Mouse (Mus musculus): ENCODE measurements at regions not wholly inside any gene's neighbourhood (a gene's known extent, or its start where the extent isn't known, plus 50 kb on each side); places are given as distances from the start of the nearest gene placed in this dataset.

- TF ChIP-seq GATA4 (IDR thresholded peaks at IDR 0.05; ENCODE audit: insufficient replicate concordance, low read length), result no peak
These were observed 198.5 kb downstream of the Dusp6 start for GRCm38 (mm10) chr10:99461446-99461966.

- no peak for TF ChIP-seq GATA4 (IDR thresholded peaks at IDR 0.05; ENCODE audit: insufficient replicate concordance, low read length)
These were observed 203.7 kb downstream of the Dusp6 start for GRCm38 (mm10) chr10:99466695-99467094.

- TF ChIP-seq GATA4 (IDR thresholded peaks at IDR 0.05; ENCODE audit: insufficient replicate concordance, low read length), result peak; percentile 17; the same call in 1 of the 2 replicates
These were observed 204.3 kb downstream of the Dusp6 start for GRCm38 (mm10) chr10:99467319-99467842.

GRCm38 (mm10) chr10:99468971-99469370 is 205.9 kb downstream of the Dusp6 start:
- TF ChIP-seq GATA4 (IDR thresholded peaks at IDR 0.05; ENCODE audit: insufficient replicate concordance, low read length), result no peak

- no peak for TF ChIP-seq GATA4 (IDR thresholded peaks at IDR 0.05; ENCODE audit: insufficient replicate concordance, low read length)
These were observed 208.9 kb downstream of the Dusp6 start for GRCm38 (mm10) chr10:99471832-99472497.

- TF ChIP-seq GATA4 (IDR thresholded peaks at IDR 0.05; ENCODE audit: insufficient replicate concordance, low read length), result no peak
These were observed 209.8 kb downstream of the Dusp6 start for GRCm38 (mm10) chr10:99472806-99473205.

- no peak for TF ChIP-seq GATA4 (IDR thresholded peaks at IDR 0.05; ENCODE audit: insufficient replicate concordance, low read length)
These were observed 210.7 kb downstream of the Dusp6 start for GRCm38 (mm10) chr10:99473758-99474157.

- TF ChIP-seq GATA4 (IDR thresholded peaks at IDR 0.05; ENCODE audit: insufficient replicate concordance, low read length), result no peak
These were observed 211.5 kb downstream of the Dusp6 start for GRCm38 (mm10) chr10:99474546-99474945.

- TF ChIP-seq GATA4 (IDR thresholded peaks at IDR 0.05; ENCODE audit: insufficient replicate concordance, low read length), result no peak
These were observed 213.2 kb downstream of the Dusp6 start for GRCm38 (mm10) chr10:99476214-99476613.

GRCm38 (mm10) chr10:99476776-99477175 is 213.7 kb downstream of the Dusp6 start:
- TF ChIP-seq GATA4 (IDR thresholded peaks at IDR 0.05; ENCODE audit: insufficient replicate concordance, low read length), result no peak

GRCm38 (mm10) chr10:99480573-99480972 is 217.5 kb downstream of the Dusp6 start:
- TF ChIP-seq GATA4 (IDR thresholded peaks at IDR 0.05; ENCODE audit: insufficient replicate concordance, low read length), result no peak

- no peak for TF ChIP-seq GATA4 (IDR thresholded peaks at IDR 0.05; ENCODE audit: insufficient replicate concordance, low read length)
These were observed 219.0 kb downstream of the Dusp6 start for GRCm38 (mm10) chr10:99482009-99482408.

- no peak for TF ChIP-seq GATA4 (IDR thresholded peaks at IDR 0.05; ENCODE audit: insufficient replicate concordance, low read length)
These were observed 225.4 kb downstream of the Dusp6 start for GRCm38 (mm10) chr10:99488195-99489080.

GRCm38 (mm10) chr10:99511514-99512237 is 247.8 kb downstream of the Csl start:
- TF ChIP-seq GATA4 (IDR thresholded peaks at IDR 0.05; ENCODE audit: insufficient replicate concordance, low read length), result no peak

- TF ChIP-seq GATA4 (IDR thresholded peaks at IDR 0.05; ENCODE audit: insufficient replicate concordance, low read length), result no peak
These were observed 241.5 kb downstream of the Csl start for GRCm38 (mm10) chr10:99517944-99518343.
